Mouse (Mus musculus): Measurements from ENCODE around the gene Cnga3. TPM values are rescaled to one million over a fixed set of nuclear protein-coding genes. Genes with fewer than 3 reads are reported as not detected.
A peak's percentile ranks its signal among the peaks of the same experiment; 100 is the strongest.

The Cnga3 gene
- polyA plus RNA-seq, 1 experiment from 2014 or later, result not detected

DNA sequence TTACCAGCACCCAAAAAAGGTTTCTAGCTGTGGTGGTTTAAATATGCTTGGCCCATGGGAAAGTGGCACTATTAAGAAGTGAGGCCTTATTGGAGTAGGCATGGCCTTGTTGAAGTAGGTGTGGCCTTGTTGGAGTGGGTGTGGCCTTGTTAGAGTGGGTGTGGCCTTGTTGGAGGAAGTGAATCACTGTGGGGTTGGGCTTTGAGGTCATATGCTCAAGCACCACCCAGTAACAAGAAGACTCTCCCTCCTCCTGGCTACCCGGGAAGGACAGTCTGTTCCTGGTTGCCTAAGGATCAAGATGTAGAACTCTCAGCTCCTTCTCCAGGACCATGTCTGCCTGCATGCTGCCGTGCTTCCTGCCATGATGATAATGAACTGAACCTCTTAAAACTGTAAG is 32.2 kb downstream of the Cnga3 start:
- Histone ChIP-seq H3K4me2 (ENCODE audit: low read depth) (no peak overlapping the region), H3K4me3 (ENCODE audit: low read depth, low read length) (no peak overlapping the region), H3K27ac (ENCODE audit: low read depth, low read length) (no peak overlapping the region), H3K9ac (ENCODE audit: low read length) (no peak overlapping the region), H3K4me1 (ENCODE audit: control insufficient read depth, insufficient read depth, low read length) (no peaks in the 10 kb centered on the region), H3K9me3 (ENCODE audit: control insufficient read depth, low read length) (no peaks in the 10 kb centered on the region), H3K36me3 (ENCODE audit: control insufficient read depth, insufficient read depth, low read length) (no peaks in the 10 kb centered on the region), H3K27me3 (ENCODE audit: control insufficient read depth, insufficient read depth, low read length) (no peaks in the 10 kb centered on the region)
- no peak for DNase-seq (ENCODE audit: low spot score)
- 81% methylated on average over 2 of the region's 2 CpGs for WGBS
- ATAC-seq (ENCODE audit: insufficient read depth, low FRiP score, low TSS enrichment), result no peak

DNA sequence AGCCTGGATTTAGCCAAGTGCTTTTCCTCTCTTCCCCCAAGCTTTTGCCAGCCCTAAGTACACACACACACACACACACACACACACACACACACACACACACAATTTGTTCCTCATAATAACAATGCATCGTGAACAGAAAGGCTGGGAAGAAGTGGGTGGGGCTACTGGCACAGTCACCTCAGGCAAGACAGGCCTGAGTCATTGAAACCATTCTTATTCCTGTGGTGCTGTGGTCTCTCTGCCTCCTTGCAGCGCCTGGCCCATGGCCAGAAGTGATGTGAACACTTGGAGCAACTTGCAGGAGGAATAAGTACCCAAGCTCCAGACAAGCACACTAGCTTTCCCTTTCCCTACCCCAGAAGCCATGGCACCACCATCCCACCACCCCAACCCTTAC is 34.2 kb downstream of the Cnga3 start:
- no peaks in the 10 kb centered on the region for H3K36me3 ChIP-seq (ENCODE audit: control insufficient read depth, insufficient read depth, low read length)
- ATAC-seq (ENCODE audit: insufficient read depth, low FRiP score, low TSS enrichment) (no peak), DNase-seq (ENCODE audit: low spot score) (no peak)
- no peak overlapping the region for H3K4me2 ChIP-seq (ENCODE audit: low read depth)
- H3K4me1 ChIP-seq (ENCODE audit: control insufficient read depth, insufficient read depth, low read length), result no peaks in the 10 kb centered on the region
- H3K9me3 ChIP-seq (ENCODE audit: control insufficient read depth, low read length), result no peaks in the 10 kb centered on the region
- no peak overlapping the region for H3K9ac ChIP-seq (ENCODE audit: low read length)
- no peaks in the 10 kb centered on the region for H3K27me3 ChIP-seq (ENCODE audit: control insufficient read depth, insufficient read depth, low read length)
- WGBS, result 43% methylated on average over 2 of the region's 2 CpGs
- no peak overlapping the region for H3K4me3 ChIP-seq (ENCODE audit: low read depth, low read length)
- H3K27ac ChIP-seq (ENCODE audit: low read depth, low read length), result no peak overlapping the region

DNA sequence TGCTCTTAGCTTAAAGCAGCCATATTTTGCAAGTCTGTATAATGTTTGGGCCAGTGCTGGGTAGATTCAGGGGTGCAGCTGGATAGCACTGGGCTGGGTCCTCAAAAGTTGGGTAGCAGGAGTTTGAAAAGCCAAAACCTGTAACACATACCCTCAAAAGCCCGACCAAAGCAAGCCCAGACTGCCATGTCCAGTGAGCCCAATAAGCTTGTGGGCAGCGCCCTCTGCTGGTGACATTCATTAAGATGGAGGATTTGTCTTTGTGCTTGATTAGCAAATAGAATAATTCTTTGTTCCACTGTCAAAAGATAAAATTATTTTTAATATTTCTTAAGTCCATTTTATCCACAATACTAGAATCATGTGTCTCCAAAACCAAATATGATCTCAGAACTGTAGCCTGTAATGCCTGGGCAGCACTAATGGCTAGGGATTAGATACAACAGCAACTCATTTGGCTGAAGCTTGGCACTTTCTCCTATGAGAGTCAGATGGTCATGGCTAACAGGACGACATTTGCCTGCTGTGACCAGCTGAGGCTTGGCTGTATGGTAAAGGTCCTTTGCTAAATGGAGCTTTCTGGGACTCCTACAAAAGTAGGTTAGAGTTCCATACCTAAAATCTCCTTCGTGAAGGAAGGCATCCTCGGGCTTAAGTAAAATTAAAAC is 36.5 kb downstream of the Cnga3 start:
- H3K27me3 ChIP-seq (ENCODE audit: control insufficient read depth, insufficient read depth, low read length), result no peaks in the 10 kb centered on the region
- no peak overlapping the region for H3K4me2 ChIP-seq (ENCODE audit: low read depth)
- ATAC-seq (ENCODE audit: insufficient read depth, low FRiP score, low TSS enrichment) (no peak), DNase-seq (ENCODE audit: low spot score) (peak; percentile 86)
- no peaks in the 10 kb centered on the region for H3K36me3 ChIP-seq (ENCODE audit: control insufficient read depth, insufficient read depth, low read length)
- H3K4me3 ChIP-seq (ENCODE audit: low read depth, low read length), result no peak overlapping the region
- H3K4me1 ChIP-seq (ENCODE audit: control insufficient read depth, insufficient read depth, low read length), result no peaks in the 10 kb centered on the region
- no peak overlapping the region for H3K9ac ChIP-seq (ENCODE audit: low read length)
- 44% methylated on average over 5 of the region's 5 CpGs for WGBS
- H3K27ac ChIP-seq (ENCODE audit: low read depth, low read length), result no peak overlapping the region
- no peaks in the 10 kb centered on the region for H3K9me3 ChIP-seq (ENCODE audit: control insufficient read depth, low read length)

DNA sequence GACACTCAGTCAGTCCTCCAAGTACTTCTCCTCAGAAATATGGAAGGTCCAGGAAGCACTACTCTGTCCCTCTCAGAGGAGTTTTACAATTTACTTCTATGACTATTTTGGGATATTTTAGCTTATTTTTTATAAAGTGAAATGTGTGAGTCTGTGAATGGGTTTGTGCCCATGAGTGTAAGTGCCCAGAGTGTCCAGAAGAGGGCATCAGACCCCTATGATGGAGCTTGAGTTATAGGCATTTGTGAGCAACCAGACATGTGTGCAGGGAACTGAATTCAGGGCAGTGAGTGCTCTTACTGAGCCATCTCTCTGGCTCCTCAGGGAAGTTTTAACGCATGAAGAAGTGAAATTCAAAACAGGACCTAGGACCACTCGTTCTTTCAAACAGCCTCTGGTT is 44.2 kb downstream of the Cnga3 start:
- ATAC-seq (ENCODE audit: insufficient read depth, low FRiP score, low TSS enrichment), result no peak
- Histone ChIP-seq H3K9ac (ENCODE audit: low read length) (no peak overlapping the region), H3K4me3 (ENCODE audit: low read depth, low read length) (no peak overlapping the region), H3K36me3 (ENCODE audit: control insufficient read depth, insufficient read depth, low read length) (no peaks in the 10 kb centered on the region), H3K9me3 (ENCODE audit: control insufficient read depth, low read length) (no peaks in the 10 kb centered on the region), H3K4me2 (ENCODE audit: low read depth) (no peak overlapping the region), H3K27me3 (ENCODE audit: control insufficient read depth, insufficient read depth, low read length) (no peaks in the 10 kb centered on the region), H3K4me1 (ENCODE audit: control insufficient read depth, insufficient read depth, low read length) (no peaks in the 10 kb centered on the region), H3K27ac (ENCODE audit: low read depth, low read length) (no peak overlapping the region)
- DNase-seq (ENCODE audit: low spot score), result no peak
- 85% methylated on average over 2 of the region's 2 CpGs for WGBS

DNA sequence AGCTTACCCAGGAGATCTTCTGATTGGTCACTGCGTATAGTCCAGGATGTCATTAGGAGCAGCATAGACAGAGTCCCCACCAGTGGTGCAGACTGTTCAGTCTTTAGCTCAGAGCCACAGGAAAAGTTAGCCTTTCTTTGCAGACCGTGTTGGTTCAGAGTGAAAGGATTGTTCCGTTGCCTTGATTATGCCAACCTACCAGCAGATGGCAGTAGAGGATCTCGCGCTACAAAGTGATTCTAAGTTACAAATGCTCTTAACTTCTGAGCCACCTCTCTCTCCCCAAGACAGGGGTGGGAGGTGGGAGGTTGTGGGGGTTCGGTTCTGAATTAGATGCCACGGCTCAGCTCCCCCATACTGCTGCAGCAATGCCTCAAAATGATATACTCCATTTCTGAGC is 58.2 kb downstream of the Cnga3 start:
- Histone ChIP-seq H3K9ac (ENCODE audit: low read length) (no peak overlapping the region), H3K4me3 (ENCODE audit: low read depth, low read length) (no peak overlapping the region)
- 10% methylated on average over 7 of the region's 7 CpGs for WGBS

DNA sequence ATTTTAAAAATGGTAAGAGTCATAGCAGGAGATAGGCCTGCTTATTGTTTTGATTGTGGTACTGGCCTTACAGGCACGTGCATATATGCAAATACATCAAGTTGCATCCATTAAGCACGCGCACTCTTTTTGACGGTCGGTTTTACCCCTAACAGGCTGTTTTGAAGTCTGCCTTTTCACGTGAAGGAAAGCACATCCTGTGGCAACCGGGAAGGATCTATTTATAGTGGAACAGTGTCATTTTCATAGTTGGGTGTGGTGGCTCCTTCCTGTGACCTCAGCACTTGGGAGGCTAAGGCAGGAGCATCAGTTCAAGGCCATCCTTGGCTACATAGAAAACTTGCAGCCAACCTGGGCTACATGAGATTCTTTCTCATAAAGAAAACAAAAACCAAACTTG is 72.3 kb downstream of the Cnga3 start:
- Histone ChIP-seq H3K9me3 (ENCODE audit: control insufficient read depth, low read length) (no peaks in the 10 kb centered on the region; the same call in 1 of the 2 replicates), H3K27me3 (ENCODE audit: control insufficient read depth, insufficient read depth, low read length) (no peaks in the 10 kb centered on the region), H3K27ac (ENCODE audit: low read depth, low read length) (no peak overlapping the region), H3K4me2 (ENCODE audit: low read depth) (no peak overlapping the region), H3K4me1 (ENCODE audit: control insufficient read depth, insufficient read depth, low read length) (no peaks in the 10 kb centered on the region), H3K36me3 (ENCODE audit: control insufficient read depth, insufficient read depth, low read length) (no peaks in the 10 kb centered on the region), H3K9ac (ENCODE audit: low read length) (no peak overlapping the region), H3K4me3 (ENCODE audit: low read depth, low read length) (no peak overlapping the region)
- ATAC-seq (ENCODE audit: insufficient read depth, low FRiP score, low TSS enrichment) (no peak), DNase-seq (ENCODE audit: low spot score) (no peak)
- 81% methylated on average over 7 of the region's 7 CpGs for WGBS

More for the DNA sequence above, 58.2 kb downstream of the Cnga3 start:
- Histone ChIP-seq H3K4me2 (ENCODE audit: low read depth) (no peak overlapping the region), H3K27ac (ENCODE audit: low read depth, low read length) (no peak overlapping the region), H3K4me1 (ENCODE audit: control insufficient read depth, insufficient read depth, low read length) (no peaks in the 10 kb centered on the region), H3K27me3 (ENCODE audit: control insufficient read depth, insufficient read depth, low read length) (no peaks in the 10 kb centered on the region), H3K9me3 (ENCODE audit: control insufficient read depth, low read length) (no peaks in the 10 kb centered on the region), H3K36me3 (ENCODE audit: control insufficient read depth, insufficient read depth, low read length) (no peaks in the 10 kb centered on the region)
- DNase-seq (ENCODE audit: low spot score), result peak; percentile 67
- ATAC-seq (ENCODE audit: insufficient read depth, low FRiP score, low TSS enrichment), result no peak

DNA sequence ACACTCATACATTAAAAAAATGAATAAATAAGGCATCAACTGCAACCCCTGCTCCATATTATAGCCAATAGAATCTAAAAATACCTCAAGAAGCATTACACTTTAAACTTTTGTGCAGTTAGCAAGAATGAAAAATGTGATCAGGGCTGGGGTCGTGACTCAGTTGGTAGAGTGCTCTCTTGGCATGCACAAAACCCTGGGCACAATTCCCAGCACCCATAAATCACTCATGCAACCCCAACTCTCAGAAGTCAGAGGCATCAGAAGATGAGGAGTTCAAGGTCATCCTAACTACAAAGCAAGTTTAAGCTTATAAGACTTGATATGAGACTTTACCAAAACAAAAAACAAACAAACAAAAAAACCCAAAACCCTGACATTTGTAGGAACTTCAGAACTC is 73.5 kb downstream of the Cnga3 start:
- no peak overlapping the region for H3K4me2 ChIP-seq (ENCODE audit: low read depth)
- no peaks in the 10 kb centered on the region for H3K27me3 ChIP-seq (ENCODE audit: control insufficient read depth, insufficient read depth, low read length)
- H3K4me3 ChIP-seq (ENCODE audit: low read depth, low read length), result no peak overlapping the region
- 79% methylated on average over 1 of the region's 1 CpGs for WGBS
- no peak for ATAC-seq (ENCODE audit: insufficient read depth, low FRiP score, low TSS enrichment)
- H3K9me3 ChIP-seq (ENCODE audit: control insufficient read depth, low read length), result no peaks in the 10 kb centered on the region; the same call in 1 of the 2 replicates
- no peak overlapping the region for H3K9ac ChIP-seq (ENCODE audit: low read length)
- no peak for DNase-seq (ENCODE audit: low spot score)
- H3K4me1 ChIP-seq (ENCODE audit: control insufficient read depth, insufficient read depth, low read length), result no peaks in the 10 kb centered on the region
- no peaks in the 10 kb centered on the region for H3K36me3 ChIP-seq (ENCODE audit: control insufficient read depth, insufficient read depth, low read length)
- no peak overlapping the region for H3K27ac ChIP-seq (ENCODE audit: low read depth, low read length)

DNA sequence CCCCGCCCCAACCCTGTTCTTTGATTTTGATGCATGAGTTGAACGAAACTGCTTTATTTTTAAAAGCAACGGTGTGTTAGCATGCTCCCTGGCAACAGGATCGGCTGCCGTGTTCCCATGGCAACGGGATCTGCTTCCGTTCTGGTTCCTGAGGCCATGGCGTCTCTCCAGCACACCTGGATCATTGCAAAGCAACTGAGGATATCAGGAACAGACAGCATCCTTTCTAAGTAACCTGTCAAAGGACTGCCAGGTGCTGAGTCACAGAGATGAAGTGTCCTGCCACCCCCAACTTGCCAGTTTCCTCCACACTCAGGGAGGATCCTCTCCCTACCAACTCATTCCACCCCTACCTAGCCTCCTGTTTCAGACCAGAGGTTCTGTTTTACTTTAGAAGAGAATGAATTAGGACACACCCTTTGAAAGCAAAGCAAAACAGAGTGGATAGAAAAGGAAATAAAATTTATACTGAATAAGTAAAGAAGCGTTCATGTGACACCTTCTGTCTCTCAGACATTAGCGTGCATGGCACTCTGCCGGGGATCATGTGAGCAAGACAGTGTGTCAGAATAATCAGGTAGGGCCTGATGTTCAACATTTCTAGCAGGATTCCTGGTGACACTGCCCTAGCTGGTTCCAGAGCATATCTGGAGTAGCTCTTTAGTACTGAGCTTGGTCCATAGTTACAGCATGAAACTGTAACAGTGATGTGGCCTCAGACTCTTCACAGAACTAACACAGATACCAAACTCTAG is 74.1 kb downstream of the Cnga3 start:
- DNase-seq (ENCODE audit: low spot score), result no peak
- ATAC-seq (ENCODE audit: insufficient read depth, low FRiP score, low TSS enrichment), result no peak
- whole genome bisulfite sequencing, result 75% methylated on average over 11 of the region's 11 CpGs

DNA sequence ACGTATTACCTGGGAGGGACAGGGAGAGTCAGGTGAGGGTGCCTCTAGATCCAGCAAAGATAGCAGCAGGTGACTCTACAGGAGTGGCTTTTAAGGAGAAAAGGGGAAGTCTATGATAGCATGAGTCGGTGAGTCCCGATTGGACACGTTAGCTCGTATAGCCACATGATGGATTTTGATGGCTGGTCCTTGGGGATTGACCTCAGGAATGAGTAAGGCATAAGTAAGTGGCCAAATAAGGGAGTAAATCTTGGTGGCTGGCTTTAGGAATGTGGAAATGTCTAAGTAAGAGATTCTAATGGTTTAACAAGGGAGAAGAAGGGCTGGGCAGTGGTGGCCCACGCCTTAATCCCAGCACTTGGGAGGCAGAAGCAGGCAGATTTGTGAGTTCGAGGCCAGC is 74.7 kb downstream of the Cnga3 start:
- Histone ChIP-seq H3K9ac (ENCODE audit: low read length) (no peak overlapping the region), H3K4me3 (ENCODE audit: low read depth, low read length) (no peak overlapping the region), H3K36me3 (ENCODE audit: control insufficient read depth, insufficient read depth, low read length) (no peaks in the 10 kb centered on the region), H3K4me2 (ENCODE audit: low read depth) (no peak overlapping the region), H3K9me3 (ENCODE audit: control insufficient read depth, low read length) (no peaks in the 10 kb centered on the region), H3K4me1 (ENCODE audit: control insufficient read depth, insufficient read depth, low read length) (no peaks in the 10 kb centered on the region), H3K27ac (ENCODE audit: low read depth, low read length) (no peak overlapping the region), H3K27me3 (ENCODE audit: control insufficient read depth, insufficient read depth, low read length) (no peaks in the 10 kb centered on the region)
- DNase-seq (ENCODE audit: low spot score) (no peak), ATAC-seq (ENCODE audit: insufficient read depth, low FRiP score, low TSS enrichment) (no peak)
- WGBS, result 87% methylated on average over 7 of the region's 7 CpGs

More for the DNA sequence above, 74.1 kb downstream of the Cnga3 start:
- H3K27ac ChIP-seq (ENCODE audit: low read depth, low read length), result no peak overlapping the region
- H3K27me3 ChIP-seq (ENCODE audit: control insufficient read depth, insufficient read depth, low read length), result no peaks in the 10 kb centered on the region
- no peaks in the 10 kb centered on the region; the same call in 1 of the 2 replicates for H3K9me3 ChIP-seq (ENCODE audit: control insufficient read depth, low read length)
- H3K36me3 ChIP-seq (ENCODE audit: control insufficient read depth, insufficient read depth, low read length), result no peaks in the 10 kb centered on the region
- H3K9ac ChIP-seq (ENCODE audit: low read length), result no peak overlapping the region
- no peaks in the 10 kb centered on the region for H3K4me1 ChIP-seq (ENCODE audit: control insufficient read depth, insufficient read depth, low read length)
- no peak overlapping the region for H3K4me2 ChIP-seq (ENCODE audit: low read depth)
- H3K4me3 ChIP-seq (ENCODE audit: low read depth, low read length), result no peak overlapping the region
